Mouse (Mus musculus) kidney, adult 8-10 months (tissue): Measurements from ENCODE around the gene Mylk.
"Not testable (repeated sequence)": the region's sequence is repeated elsewhere in the genome, so short reads cannot be mapped to it uniquely, and the experiment has no call there.

Experiments
- DNase-seq, 2 experiments: peaks; one replicate each; pipeline ENCODE4 v3.0.0; 2022

Mylk gene

DNA sequence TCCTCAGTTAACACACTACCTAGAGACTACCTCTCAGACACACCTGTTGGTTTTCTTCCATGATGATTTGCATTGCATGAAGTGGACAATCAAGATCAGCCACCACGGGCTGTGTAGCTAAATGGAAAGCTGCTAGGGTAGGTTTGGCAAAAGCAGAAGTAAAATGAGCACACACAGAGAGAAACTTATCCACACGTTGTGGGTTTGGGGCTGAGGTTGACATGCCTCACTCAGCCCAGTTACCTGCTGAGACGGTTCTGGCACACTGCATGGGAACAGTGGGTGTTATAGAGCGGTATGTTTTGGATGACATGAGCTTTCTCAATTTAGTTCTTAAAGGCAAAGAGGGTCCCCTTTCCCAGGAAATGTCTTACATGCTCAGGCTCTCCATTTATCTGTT, 25.1 kb downstream of the Mylk start:
- DNase-seq, result no peak

DNA sequence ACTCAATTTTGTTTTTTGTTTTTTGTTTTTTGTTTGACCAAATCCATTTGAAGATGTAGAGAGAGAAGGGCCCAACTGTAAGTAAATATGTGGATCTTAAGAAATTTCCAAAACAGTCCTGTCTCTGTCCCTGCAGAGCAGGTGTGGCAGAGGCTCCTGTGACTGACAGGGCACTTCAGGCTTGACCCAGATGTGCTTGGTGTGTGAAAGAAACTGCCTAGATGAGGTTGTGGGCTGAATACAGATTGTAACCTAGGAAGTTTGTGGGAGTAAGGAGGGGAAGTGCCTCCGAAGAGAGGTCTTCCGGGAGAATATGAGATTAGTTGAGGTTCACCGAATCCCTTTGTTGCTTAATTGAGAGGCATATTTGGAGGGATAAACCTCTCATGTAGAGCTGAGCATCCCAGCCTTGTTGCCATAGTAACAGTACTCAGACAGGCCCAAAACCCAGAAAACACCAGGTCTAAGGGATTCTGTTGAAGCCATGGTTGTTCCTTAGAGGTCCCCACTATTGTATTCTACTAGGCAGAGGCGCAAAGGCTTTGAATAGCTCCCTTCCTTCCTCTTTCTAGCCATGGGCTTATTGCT, 27.5 kb downstream of the Mylk start:
- no peak for DNase-seq

- no peak for DNase-seq
Observed at GRCm38 (mm10) chr16:34782442-34782841, 37.4 kb downstream of the Mylk start.

DNA sequence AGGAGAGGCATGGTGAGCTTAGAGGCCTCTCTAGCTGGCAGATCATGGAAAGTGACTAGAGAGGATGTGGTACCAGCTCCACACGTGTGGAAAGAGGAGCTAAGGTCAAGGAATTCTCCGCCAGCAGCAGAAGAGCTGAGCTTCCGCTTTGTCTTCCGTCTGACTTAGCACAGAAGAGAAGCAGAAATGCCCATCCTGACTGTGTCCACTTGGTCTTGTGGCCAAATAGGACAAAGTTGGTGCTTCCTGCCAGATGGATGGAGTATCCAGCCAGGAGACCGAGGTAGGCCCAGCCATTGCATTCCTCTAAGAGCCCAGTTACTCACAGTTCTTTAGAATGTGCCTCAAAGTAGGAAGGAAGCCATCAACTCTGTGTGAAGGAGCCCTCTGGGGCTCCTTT, 38.5 kb downstream of the Mylk start:
- no peak for DNase-seq

DNA sequence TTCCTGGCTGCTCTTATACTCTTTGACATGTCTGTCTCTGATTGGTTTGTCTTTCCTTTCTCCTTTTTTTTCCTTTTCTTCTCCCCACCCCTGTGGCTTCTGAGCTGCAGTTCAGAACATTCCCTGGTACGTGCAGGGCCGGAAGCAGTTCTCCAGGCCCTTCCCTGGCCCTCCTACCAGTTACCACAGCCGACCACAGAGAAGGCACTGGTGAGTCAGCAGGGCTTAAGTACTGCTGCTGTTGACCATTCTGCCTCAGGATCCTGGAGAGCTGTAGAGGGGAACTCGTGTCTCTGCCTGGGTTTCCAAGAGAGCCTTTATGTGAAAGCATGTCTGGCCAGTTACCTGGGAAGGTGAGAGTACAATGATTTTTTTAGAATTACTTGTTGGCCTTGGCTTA, 39.7 kb downstream of the Mylk start:
- no peak for DNase-seq

GRCm38 (mm10) chr16:34792555-34792954, 47.5 kb downstream of the Mylk start:
- DNase-seq, result no peak

DNA sequence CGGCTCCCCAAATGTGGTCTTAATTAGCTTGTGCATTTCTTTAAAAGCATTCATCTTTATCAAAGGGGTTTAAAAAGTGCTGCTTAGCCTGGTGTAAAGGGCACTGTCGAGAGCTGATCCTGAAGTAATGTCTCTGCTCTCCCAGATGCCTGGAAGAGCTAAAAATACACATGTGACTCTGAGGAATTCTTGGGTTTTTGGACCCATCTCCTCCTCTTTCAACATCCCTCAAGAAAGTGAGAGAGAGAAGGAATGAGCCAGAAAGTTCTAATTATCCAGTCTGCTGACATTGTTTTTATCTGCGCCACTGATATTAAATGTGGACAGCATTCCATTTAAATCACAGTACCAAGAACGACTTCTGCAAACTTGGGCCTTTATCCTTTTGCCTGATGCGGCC, 48.0 kb downstream of the Mylk start:
- no peak for DNase-seq

DNA sequence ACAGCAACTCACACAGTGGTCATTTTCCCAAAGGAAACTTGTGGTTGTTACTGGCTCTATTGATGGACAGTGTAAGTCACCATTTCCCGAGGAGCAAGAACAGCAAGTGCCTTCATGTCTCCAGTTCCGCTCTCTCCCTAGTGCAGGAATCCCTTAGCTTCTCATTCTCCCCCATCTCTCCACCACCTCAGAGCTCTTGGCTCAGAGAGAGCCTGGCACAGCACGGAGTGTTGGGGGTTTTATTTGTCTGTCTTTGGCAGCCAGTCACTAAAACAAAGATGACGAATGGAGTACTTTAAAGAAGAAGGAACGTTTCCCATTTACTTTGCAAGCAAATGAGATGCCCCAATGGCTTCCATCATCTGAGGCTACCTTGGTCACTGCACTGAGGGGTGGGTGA, 56.2 kb downstream of the Mylk start:
- no peak for DNase-seq

GRCm38 (mm10) chr16:34804286-34805010, 59.4 kb downstream of the Mylk start:
- no peak for DNase-seq

DNA sequence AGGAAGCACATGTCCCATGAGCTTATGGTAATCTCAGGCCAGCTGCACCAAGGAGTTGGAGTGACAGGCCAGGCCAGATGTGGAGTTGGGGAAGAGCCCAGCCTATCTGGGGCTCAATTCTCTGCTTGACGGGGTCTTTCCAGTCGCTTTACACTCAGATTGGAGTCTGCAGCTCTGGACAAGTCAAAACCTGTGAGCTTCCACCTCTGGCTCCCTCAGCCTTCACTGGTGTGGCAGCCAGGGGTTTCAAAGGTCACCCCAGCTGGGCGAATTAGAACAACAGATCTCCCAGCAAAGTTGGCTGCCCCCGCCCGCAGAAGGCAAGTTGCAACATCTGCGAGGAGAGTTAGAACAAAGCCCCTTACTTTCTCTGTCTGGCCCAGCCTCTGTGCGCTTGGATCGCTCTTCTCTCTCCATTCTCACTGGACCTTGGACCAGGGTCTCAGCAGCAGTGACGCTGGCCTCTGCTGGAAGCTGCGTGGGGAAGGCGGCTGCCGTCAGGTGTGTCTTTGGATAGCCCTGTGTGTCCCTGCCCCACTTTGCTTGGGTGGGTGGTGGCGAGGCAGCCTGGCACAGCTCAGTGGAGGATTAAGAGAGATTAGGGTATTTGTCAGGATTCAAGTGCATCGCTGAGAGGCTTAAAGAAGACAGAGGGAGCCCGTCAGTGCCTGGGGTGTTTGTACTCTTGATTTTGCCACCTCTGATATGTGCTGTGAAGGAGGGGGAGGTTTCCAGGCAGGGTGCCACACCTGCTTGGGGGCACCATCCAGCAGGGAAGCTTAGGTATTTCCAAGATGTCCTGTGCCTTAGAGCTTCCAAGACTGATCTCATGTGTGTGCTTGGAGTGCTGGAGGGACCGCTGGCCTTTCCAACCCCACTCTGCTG, 62.1 kb downstream of the Mylk start:
- peak; percentile 58 to 62 for DNase-seq

DNA sequence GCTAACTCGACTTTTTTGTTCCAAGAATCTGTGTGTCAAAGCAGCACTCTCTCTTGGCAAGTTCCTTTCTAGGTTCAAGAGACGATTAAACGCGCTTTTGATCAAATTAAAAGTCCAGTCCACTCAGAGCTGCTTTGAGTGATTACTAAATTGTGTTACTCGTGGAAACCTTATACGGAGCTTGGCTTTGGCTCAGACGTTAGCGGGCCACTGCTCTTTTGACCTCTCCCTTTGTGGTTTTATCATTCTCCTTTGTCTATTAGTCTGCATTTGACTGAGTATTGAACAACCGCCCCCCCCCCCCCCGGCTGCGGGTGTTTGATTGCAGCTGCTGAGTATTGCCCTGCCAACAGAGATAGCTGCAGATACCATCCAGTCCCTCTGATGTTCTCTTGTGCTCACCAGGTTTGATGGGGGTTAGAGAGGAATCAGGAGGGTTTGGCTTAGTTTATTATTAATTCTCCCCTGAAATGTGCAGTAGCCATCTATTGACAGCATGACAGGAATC, 62.8 kb downstream of the Mylk start:
- DNase-seq, result no peak

GRCm38 (mm10) chr16:34812165-34812564, 67.2 kb downstream of the Mylk start:
- DNase-seq, result peak in 1 of 2 experiments; percentile 7

DNA sequence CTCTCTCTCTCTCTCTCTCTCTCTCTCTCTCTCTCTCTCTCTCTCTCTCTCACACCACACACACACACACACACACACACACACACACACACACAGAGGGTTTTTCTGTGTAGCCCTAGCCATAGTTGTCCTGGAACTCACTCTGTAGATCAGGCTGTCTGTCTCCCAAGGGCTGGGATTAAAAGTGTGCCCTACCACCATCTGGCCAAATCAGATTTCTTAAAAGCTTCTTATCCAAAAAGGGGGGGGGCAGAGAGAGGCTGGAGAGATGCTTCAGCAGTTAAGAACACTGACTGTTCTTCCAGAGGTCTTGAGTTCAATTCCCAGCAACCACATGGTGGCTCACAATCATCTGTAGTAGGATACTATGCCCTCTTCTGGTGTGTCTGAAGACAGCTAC, 68.2 kb downstream of the Mylk start:
- not testable (repeated sequence) for DNase-seq

DNA sequence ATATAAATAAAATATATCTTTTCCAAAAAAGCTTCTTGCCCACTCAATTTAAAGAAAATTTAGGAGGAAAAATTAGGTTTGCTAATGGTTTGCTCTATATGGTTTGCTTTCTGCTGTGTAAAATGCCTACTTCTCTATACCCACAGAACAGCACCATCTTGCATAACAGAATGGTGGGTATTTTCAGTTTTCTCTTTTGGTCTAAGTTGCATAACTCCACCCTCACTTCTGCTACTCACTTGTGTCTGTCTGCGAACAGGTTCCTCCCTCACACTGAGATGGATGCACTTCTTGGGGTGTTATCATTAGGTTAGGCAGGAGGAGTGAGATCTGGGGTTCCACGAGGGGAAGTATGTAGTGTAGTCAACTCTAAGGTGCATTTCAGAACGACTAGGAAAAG, 68.6 kb downstream of the Mylk start:
- DNase-seq, result no peak

- no peak for DNase-seq
Observed at GRCm38 (mm10) chr16:34814612-34815011, 69.6 kb downstream of the Mylk start.

DNA sequence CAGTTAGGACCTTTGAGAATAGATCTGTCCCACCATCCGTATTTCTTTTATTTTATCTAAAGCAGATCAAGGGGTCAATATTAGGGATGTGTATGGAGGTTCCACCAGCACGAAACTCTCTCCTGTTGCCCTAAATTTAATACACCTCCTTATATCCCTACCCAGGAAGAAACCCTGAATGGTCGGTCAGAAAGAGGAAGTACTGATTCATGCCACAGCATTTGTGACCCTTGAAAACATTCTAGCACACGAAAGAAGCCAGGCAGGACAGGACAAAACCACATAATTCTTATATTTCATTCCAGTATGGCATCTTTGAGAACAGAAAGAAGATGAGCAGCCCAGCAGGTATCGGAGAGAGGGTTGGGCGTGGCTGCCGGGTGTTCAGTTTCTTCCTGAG, 71.5 kb downstream of the Mylk start:
- no peak for DNase-seq

GRCm38 (mm10) chr16:34825111-34825744, 80.2 kb downstream of the Mylk start:
- DNase-seq, result no peak

DNA sequence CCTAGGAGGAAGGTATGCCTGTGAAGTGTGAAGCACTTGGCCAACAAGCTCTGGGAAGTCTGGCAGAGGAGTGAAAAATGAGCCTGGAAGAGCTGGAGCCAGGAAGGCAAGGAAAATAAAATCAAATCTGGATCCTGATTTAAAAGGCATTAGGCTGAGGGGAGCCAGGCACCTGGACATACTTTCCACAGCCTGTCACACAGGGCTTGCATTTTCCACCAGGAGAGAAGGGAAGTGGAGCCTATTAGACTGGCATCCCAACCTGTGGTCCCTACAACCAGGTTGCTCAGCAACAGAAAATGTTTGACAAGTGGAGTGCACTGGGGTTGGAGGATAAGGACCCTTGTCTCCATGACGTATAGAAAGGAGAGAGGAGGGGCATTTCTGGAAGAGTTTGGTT, 89.5 kb downstream of the Mylk start:
- DNase-seq, result no peak

GRCm38 (mm10) chr16:34839004-34839703, 94.1 kb downstream of the Mylk start:
- DNase-seq, result no peak

- no peak for DNase-seq
Observed at GRCm38 (mm10) chr16:34839704-34840331, 94.8 kb downstream of the Mylk start.

DNA sequence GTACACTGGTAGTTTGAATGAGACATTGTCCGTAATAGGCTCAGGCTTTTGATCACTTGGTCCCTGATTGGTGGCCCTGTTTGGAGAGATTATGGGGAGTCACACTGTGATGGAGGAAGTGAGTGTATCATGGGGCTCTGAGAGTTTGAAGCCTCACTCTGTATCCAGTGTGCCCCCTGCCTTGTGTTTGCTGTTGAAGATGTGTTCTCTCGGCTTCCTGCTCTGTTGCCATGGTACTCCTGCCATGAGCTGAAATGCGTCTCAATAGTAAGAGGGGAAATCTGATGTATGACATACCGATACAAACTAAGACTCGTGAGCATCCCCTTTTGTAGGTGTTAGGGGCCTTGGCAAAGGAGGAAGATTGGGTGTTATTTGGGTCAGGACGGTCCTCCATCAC, 99.8 kb downstream of the Mylk start:
- DNase-seq, result no peak

DNA sequence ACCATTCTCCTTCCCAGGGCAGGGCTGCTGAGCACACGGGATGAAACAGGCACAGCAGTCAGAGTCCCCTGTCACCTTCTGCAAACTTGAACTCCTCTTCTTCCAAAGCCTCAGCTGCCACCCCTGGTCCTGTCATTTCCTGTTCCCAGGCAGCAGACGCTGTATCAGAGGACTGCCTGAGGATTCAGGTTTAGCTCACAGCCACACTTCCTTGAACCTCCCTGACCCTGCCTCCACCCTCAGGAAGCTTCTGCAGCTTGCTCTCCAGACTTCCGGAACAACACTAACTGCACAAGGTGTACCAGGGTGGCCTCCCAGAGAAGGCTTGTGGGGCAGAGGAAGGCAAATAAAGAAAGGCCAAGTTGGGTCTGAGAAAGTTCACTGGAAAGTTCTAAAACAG, 102.6 kb downstream of the Mylk start:
- no peak for DNase-seq
